Mouse (Mus musculus) heart, postnatal 4 days (tissue): ENCODE measurements around the gene Nup62. TPM values are rescaled to one million over a fixed set of nuclear protein-coding genes. Genes with fewer than 3 reads are reported as not detected.
"Not testable (repeated sequence)": the region's sequence is repeated elsewhere in the genome, so short reads cannot be mapped to it uniquely, and the experiment has no call there.

Source experiments
- DNase-seq: peaks from one replicate; pipeline ENCODE4 v3.0.0; 2021
- microRNA-seq, 2 experiments: library from miRNA; unstranded; fragments of <30 nt; microRNA quantifications; one replicate each; pipeline ENCODE4 v1.2.0; 2021 to 2022
- total RNA-seq, 2 experiments: library from RNA; stranded (reverse); gene quantifications; 2 replicates each; pipeline ENCODE4 v1.2.3; 2021

Nup62 gene
- total RNA-seq, 2 experiments from 2014 or later, result 69.3 to 69.9 TPM

DNA sequence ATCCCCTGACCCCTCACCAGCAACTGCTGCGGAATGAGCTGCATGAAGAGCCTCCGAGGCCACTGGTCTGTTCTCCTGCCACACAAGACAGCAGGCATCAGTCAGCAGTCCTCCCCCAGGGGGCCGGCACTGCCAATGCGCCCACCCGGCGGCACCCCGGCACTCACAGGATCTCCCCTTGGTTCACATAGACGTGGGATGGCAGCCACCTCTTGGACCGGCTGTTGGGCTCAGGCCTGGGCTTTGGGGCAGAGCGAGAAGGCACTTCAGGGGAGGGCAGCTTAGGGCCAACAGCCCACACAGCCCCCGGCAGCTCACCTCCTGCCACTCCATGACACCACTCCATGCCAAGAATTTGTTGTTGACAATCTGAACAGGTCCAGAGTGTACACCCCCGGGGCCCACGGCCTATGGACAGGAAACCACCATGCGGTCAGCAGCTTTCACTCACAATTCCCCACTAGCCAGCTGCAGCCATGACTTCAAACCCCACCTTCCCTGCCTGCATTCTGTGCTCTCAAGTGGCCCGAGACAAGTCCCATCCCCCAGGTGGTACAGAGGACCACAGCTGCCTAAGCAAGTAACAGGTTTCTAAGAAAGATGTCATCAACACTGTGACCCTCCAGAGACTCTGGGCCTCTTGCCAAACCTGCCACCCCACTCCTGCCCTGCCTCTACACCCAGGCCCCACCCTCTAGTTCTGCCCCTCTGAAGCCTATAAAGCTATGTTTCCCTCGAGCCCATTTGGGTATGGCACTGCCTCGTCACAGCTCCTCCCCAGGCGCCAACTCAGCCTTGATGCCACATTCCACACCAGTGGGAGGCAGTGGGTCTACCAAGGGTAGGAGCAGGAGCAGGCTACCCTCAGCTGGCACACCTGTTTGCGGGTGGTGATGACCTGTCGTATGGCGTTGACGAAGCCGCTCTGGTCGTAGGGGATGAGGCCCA, 49.0 kb downstream of the Nup62 start:
- DNase-seq, result peak; percentile 62

DNA sequence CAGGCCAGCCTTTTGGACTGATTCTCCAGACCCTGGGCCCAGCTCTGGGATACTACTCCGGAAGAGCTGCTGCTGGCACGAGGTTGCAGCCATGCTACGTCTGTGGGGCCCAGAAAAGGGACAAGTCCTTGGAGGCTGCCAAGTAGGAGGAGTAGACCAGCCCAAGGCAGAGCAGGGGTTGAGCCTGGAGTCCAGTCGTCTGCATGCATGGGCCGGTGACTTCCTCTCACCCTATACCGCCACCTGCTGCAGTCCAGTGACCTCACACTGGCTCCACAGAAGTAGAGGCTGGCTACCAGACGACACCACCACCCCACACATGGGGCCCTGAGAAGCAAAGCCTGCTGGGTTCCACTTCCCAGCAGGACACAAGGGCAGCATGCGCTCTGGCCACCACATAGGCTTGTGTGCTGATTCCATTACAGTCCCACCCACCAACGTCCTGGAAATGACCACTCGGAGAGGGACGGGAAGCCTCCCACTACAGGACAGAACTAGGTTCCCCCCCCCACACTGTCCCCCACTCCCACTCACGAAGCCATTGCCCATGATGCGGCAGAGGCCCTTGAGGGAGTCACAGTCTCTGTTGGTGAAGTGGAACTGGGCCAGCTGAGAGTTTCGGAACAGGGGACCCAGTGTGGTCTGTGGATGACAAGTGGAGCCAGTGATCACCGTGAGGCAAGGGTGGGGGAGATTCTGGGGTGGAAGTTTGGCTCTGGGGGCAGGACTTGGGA, 50.6 kb downstream of the Nup62 start:
- DNase-seq, result peak; percentile 82

GRCm38 (mm10) chr7:44867010-44867702, 51.3 kb downstream of the Nup62 start:
- DNase-seq, result no peak

- DNase-seq, result no peak
Measured at GRCm38 (mm10) chr7:44867802-44868201, 51.9 kb downstream of the Nup62 start.

DNA sequence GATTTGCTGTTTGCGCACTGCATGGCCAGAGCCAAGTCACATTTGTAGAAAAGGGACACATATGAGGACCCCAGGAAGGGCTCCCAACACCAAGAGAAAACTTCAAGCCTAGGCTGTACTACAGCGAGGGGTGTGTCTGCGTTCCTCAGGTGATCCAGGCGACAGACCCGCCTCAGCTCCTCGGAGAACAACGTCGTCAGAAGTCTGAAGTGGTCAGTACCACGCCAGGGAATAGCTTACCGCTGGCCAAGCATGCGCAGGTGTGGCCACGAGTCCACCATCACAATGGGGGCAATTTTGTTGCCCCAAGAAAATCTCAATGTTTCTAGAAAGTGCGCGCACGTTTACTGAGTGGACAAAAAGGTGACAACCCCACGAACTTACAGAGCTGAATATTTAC, 52.6 kb downstream of the Nup62 start:
- no peak for DNase-seq

- peak; percentile 78 for DNase-seq
Measured at GRCm38 (mm10) chr7:44868919-44869696, 53.2 kb downstream of the Nup62 start.

DNA sequence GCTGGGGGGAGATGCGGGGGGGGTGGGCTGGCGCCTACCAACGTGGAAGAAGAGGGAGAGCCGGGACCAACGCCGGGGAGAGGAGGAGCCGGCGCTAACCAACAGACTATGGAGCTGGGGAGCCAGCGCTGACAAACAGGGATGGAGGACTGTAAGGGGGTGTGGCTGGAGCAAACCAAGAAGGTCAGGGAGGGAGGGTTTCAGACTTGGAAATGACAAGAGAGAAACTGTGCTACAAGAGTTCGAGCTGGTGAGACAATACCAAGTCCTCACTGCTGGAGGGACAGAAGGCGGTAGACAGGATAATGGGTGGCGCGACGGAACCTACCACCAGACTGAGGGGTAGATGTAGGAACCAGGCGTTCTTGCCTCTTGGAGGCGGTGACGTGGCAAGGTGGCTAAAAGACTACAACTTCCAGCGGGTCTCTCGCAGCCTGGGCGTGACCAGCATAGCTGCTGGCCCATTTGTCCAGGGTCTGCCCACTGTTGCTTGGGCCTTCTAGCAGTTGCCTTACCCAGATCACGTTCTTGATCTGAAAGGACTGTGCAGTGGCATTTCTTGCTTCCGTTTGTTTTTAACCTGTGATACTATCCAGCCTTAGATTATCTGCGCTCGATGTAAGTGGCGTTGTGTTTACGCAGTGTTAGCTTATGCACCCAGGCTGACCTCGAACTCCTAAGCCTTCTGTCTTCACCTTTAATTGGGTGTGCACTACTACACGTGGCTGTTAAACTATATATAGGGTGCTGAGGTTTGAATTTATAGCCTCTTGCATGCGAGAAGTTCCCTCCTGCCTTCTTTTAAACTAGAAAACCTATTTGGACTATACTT, 54.0 kb downstream of the Nup62 start, which contains the start of gene Ptov1:
Gene Ptov1 (minus strand): TSS at position 92 of the 832 bp plus-strand sequence.
- DNase-seq, result peak; percentile 93

DNA sequence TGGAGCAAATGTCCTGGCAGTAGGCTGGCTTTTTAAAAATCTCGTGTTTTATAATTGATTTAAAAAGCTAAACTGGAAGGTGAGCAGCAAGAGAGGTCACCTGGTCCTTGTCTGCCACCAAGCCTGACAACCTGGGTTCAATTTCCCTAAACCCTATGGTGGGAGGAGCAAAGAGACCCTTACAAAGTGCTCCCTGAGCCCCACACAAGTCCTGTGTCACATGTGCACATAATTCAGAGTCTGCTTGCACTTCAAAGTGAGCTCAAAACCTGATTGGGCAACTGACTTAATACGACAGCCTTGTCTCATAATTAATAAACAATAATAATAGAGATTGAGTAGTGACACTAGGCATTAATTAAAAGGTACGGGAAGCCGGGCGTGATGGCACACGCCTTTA, 54.7 kb downstream of the Nup62 start:
- DNase-seq, result no peak

GRCm38 (mm10) chr7:44871181-44871580, 55.3 kb downstream of the Nup62 start:
- DNase-seq, result no peak

DNA sequence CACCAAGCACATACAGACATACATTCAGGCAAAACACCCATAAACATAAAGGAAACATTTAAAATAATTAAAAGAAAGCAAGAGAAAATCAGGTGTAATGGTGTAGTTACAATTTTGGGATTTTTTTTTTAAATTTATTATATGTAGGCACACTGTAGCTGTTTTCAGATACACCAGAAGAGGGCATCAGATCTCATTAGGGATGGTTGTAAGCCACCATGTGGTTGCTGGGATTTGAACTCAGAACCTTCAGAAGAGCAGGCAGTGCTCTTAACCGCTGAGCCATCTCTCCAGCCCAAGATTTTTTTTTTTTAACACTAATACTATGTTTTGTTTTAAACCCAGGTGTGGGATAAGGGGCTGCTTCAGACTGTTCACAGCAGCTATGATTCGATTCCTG, 55.9 kb downstream of the Nup62 start:
- DNase-seq, result not testable (repeated sequence)

GRCm38 (mm10) chr7:44877833-44878232, 61.9 kb downstream of the Nup62 start:
- DNase-seq, result peak; percentile 60

Small RNA genes within 50 kb of the gene (microRNA-seq; reads per million reads assigned to microRNA genes)
- 0 reads per million in 2 experiments for gene Mir707

Other genes starting within 250 kb of the Nup62 start
- gene Napsa, start 243.7 kb upstream of the Nup62 start, total RNA-seq, result under 1 TPM; 0.50 to 0.59 TPM
- under 1 TPM; 0.38 to 0.43 TPM for gene Kcnc3, start 225.4 kb upstream of the Nup62 start, total RNA-seq
- 10 to 100 TPM; 11.8 to 14.3 TPM for gene Myh14, start 145.2 kb upstream of the Nup62 start, total RNA-seq
- gene Izumo2, start 107.3 kb upstream of the Nup62 start, total RNA-seq, result not detected
- 10 to 100 TPM; 28.4 to 28.9 TPM for gene Vrk3, start 67.7 kb upstream of the Nup62 start, total RNA-seq
- gene Zfp473, start 65.0 kb upstream of the Nup62 start, total RNA-seq, result under 1 TPM; 0.19 to 0.20 TPM
- gene Il4i1, start 299 bp downstream of the Nup62 start, total RNA-seq, result 1 to 10 TPM; 1.4 to 2.0 TPM
- gene Atf5, start 570 bp downstream of the Nup62 start, total RNA-seq, result 10 to 100 TPM; 34.9 to 37.2 TPM
- 10 to 100 TPM; 70.6 to 82.6 TPM for gene Akt1s1, start 32.9 kb downstream of the Nup62 start, total RNA-seq
- 10 to 100 TPM; 33.0 to 38.0 TPM for gene Tbc1d17, start 33.0 kb downstream of the Nup62 start, total RNA-seq
- gene Pnkp, start 41.1 kb downstream of the Nup62 start, total RNA-seq, result 10 to 100 TPM; 19.6 to 19.9 TPM
- 100 to 1,000 TPM; 237 to 248 TPM for gene Ptov1, start 53.7 kb downstream of the Nup62 start, total RNA-seq
- 10 to 100 TPM; 74.6 to 76.3 TPM for gene Med25, start 76.6 kb downstream of the Nup62 start, total RNA-seq
- gene Fuz, start 80.0 kb downstream of the Nup62 start, total RNA-seq, result 10 to 100 TPM; 10.7 to 10.8 TPM
- gene Ap2a1, start 113.4 kb downstream of the Nup62 start, total RNA-seq, result 10 to 100 TPM; 96.9 to 99.4 TPM
- not detected for gene Tsks, start 127.1 kb downstream of the Nup62 start, total RNA-seq
- 1 to 10 TPM; 4.4 to 5.1 TPM for gene Cpt1c, start 158.8 kb downstream of the Nup62 start, total RNA-seq
- 100 to 1,000 TPM; 306 to 324 TPM for gene Prmt1, start 170.5 kb downstream of the Nup62 start, total RNA-seq
- 10 to 100 TPM; 42.0 to 43.0 TPM for gene Irf3, start 181.6 kb downstream of the Nup62 start, total RNA-seq
- 10 to 100 TPM; 21.7 to 25.2 TPM for gene Bcl2l12, start 182.6 kb downstream of the Nup62 start, total RNA-seq
- gene Scaf1, start 200.3 kb downstream of the Nup62 start, total RNA-seq, result 10 to 100 TPM; 78.5 to 80.3 TPM
- 10 to 100 TPM; 71.2 to 73.4 TPM for gene Rras, start 201.9 kb downstream of the Nup62 start, total RNA-seq
- gene Prr12, start 236.8 kb downstream of the Nup62 start, total RNA-seq, result 10 to 100 TPM; 35.4 to 36.7 TPM
- 10 to 100 TPM; 31.7 to 34.6 TPM for gene Nosip, start 246.3 kb downstream of the Nup62 start, total RNA-seq
- 10 to 100 TPM in 1 of 2 experiments, 1 to 10 TPM in 1; 9.5 to 10.2 TPM for gene Prrg2, start 246.6 kb downstream of the Nup62 start, total RNA-seq